Mouse (Mus musculus) G1E (cell line): ENCODE results near the gene B3glct.

Experiments used
- CTCF ChIP-seq: IDR thresholded peaks from 2 replicates; pipeline ENCODE4 v1.5.1; 2012; ENCODE audit warnings: low read depth, low read length, inconsistent platforms, mixed read lengths
- GATA1 ChIP-seq: IDR thresholded peaks from 2 replicates; pipeline ENCODE4 v1.6.1; 2012; ENCODE audit warnings: borderline replicate concordance, low read length, inconsistent platforms, mixed read lengths
- GATA2 ChIP-seq: IDR thresholded peaks from 2 replicates; pipeline ENCODE4 v1.6.1; 2012; ENCODE audit warnings: low read depth, low read length, inconsistent platforms, borderline replicate concordance
- TAL1 ChIP-seq: conservative IDR thresholded peaks from 2 replicates; pipeline ENCODE4 v1.6.1; 2012; ENCODE audit warnings: low read depth, low read length, inconsistent platforms, mixed read lengths

GRCm38 (mm10) chr5:149661428-149661827 lies 16.6 kb upstream of the B3glct start:
- TF ChIP-seq CTCF (no peak), GATA1 (no peak), TAL1 (no peak), GATA2 (no peak)
